Mouse (Mus musculus): ENCODE measurements around the gene Anapc11. TPM values are rescaled to one million over a fixed set of nuclear protein-coding genes. Genes with fewer than 3 reads are reported as not detected.
A peak's percentile ranks its signal among the peaks of the same experiment; 100 is the strongest.
"Not testable (repeated sequence)": the region's sequence is repeated elsewhere in the genome, so short reads cannot be mapped to it uniquely, and the experiment has no call there.

Gene Anapc11
- polyA plus RNA-seq, 1 experiment from 2014 or later: 244 TPM

- H3K4me2 ChIP-seq (ENCODE audit: low read length); H3K27ac ChIP-seq (ENCODE audit: low read depth); H3K9ac ChIP-seq (ENCODE audit: low read length); H3K4me3 ChIP-seq (ENCODE audit: low read depth, low read length); ATAC-seq (replicated peaks; ENCODE audit: low FRiP score, low TSS enrichment, low read depth); H3K9me3 ChIP-seq (ENCODE audit: control insufficient read depth, low read length); H3K27me3 ChIP-seq (replicated peaks; ENCODE audit: control insufficient read depth, insufficient read depth, low read length); DNase-seq (ENCODE audit: low spot score): not testable (repeated sequence)
- Histone ChIP-seq H3K36me3 (ENCODE audit: control insufficient read depth, insufficient read depth, low read length) (peaks cover 57% of the 10 kb centered on the region), H3K4me1 (replicated peaks; ENCODE audit: control insufficient read depth, insufficient read depth, low read length) (peaks cover 19% of the 10 kb centered on the region)
- 90% methylated on average over 2 of the region's 2 CpGs for WGBS
Observed at GRCm38 (mm10) chr11:120582982-120583293, 15.3 kb upstream of the Anapc11 start.

- Histone ChIP-seq H3K9ac (ENCODE audit: low read length) (no peak overlapping the region), H3K9me3 (ENCODE audit: control insufficient read depth, low read length) (peaks cover 4% of the 10 kb centered on the region; the same call in 1 of the 2 replicates), H3K4me1 (replicated peaks; ENCODE audit: control insufficient read depth, insufficient read depth, low read length) (peaks cover 19% of the 10 kb centered on the region), H3K4me2 (ENCODE audit: low read length) (no peak overlapping the region), H3K36me3 (ENCODE audit: control insufficient read depth, insufficient read depth, low read length) (peaks cover 55% of the 10 kb centered on the region), H3K27me3 (replicated peaks; ENCODE audit: control insufficient read depth, insufficient read depth, low read length) (no peaks in the 10 kb centered on the region), H3K4me3 (ENCODE audit: low read depth, low read length) (no peak overlapping the region), H3K27ac (ENCODE audit: low read depth) (no peak overlapping the region)
- DNase-seq (ENCODE audit: low spot score) (no peak), ATAC-seq (replicated peaks; ENCODE audit: low FRiP score, low TSS enrichment, low read depth) (no peak)
- 97% methylated on average over 1 of the region's 1 CpGs for WGBS
Observed at GRCm38 (mm10) chr11:120583937-120584336, 14.3 kb upstream of the Anapc11 start.

- WGBS: 91% methylated on average over 6 of the region's 6 CpGs
- H3K9me3 ChIP-seq (ENCODE audit: control insufficient read depth, low read length): peaks cover 4% of the 10 kb centered on the region; the same call in 1 of the 2 replicates
- peaks cover 88% of the 10 kb centered on the region for H3K36me3 ChIP-seq (ENCODE audit: control insufficient read depth, insufficient read depth, low read length)
- ATAC-seq (replicated peaks; ENCODE audit: low FRiP score, low TSS enrichment, low read depth): no peak
- H3K27me3 ChIP-seq (replicated peaks; ENCODE audit: control insufficient read depth, insufficient read depth, low read length): no peaks in the 10 kb centered on the region
- no peaks in the 10 kb centered on the region for H3K4me1 ChIP-seq (replicated peaks; ENCODE audit: control insufficient read depth, insufficient read depth, low read length)
- H3K27ac ChIP-seq (ENCODE audit: low read depth): no peak overlapping the region
- H3K4me2 ChIP-seq (ENCODE audit: low read length): no peak overlapping the region
- H3K4me3 ChIP-seq (ENCODE audit: low read depth, low read length): no peak overlapping the region
- DNase-seq (ENCODE audit: low spot score): no peak
- no peak overlapping the region for H3K9ac ChIP-seq (ENCODE audit: low read length)
Observed at GRCm38 (mm10) chr11:120588531-120588930, 9.7 kb upstream of the Anapc11 start.

GRCm38 (mm10) chr11:120597240-120598235, 683 bp upstream of the Anapc11 start:
- peaks cover 20% of the 10 kb centered on the region for H3K4me1 ChIP-seq (replicated peaks; ENCODE audit: control insufficient read depth, insufficient read depth, low read length)
- 5% methylated on average over 74 of the region's 99 CpGs for WGBS
- H3K9me3 ChIP-seq (ENCODE audit: control insufficient read depth, low read length): no peaks in the 10 kb centered on the region
- H3K9ac ChIP-seq (ENCODE audit: low read length): peak overlapping the region; percentile 96
- H3K27me3 ChIP-seq (replicated peaks; ENCODE audit: control insufficient read depth, insufficient read depth, low read length): no peaks in the 10 kb centered on the region
- peak overlapping the region; percentile 88 for H3K4me2 ChIP-seq (ENCODE audit: low read length)
- DNase-seq (ENCODE audit: low spot score): peak; percentile 72
- H3K36me3 ChIP-seq (ENCODE audit: control insufficient read depth, insufficient read depth, low read length): peaks cover 65% of the 10 kb centered on the region
- peak overlapping the region; percentile 98 for H3K4me3 ChIP-seq (ENCODE audit: low read depth, low read length)
- peak; percentile 38; the same call in 1 of the 2 replicates for ATAC-seq (replicated peaks; ENCODE audit: low FRiP score, low TSS enrichment, low read depth)
- peak overlapping the region; percentile 81 for H3K27ac ChIP-seq (ENCODE audit: low read depth)

- H3K9ac ChIP-seq (ENCODE audit: low read length): peak overlapping the region; percentile 63
- H3K36me3 ChIP-seq (ENCODE audit: control insufficient read depth, insufficient read depth, low read length): peaks cover 64% of the 10 kb centered on the region
- H3K4me2 ChIP-seq (ENCODE audit: low read length): peak overlapping the region; percentile 88
- 46% methylated on average over 17 of the region's 17 CpGs for WGBS
- H3K27me3 ChIP-seq (replicated peaks; ENCODE audit: control insufficient read depth, insufficient read depth, low read length): no peaks in the 10 kb centered on the region
- peak overlapping the region; percentile 81 for H3K27ac ChIP-seq (ENCODE audit: low read depth)
- DNase-seq (ENCODE audit: low spot score) (peak; percentile 63), ATAC-seq (replicated peaks; ENCODE audit: low FRiP score, low TSS enrichment, low read depth) (no peak)
- H3K9me3 ChIP-seq (ENCODE audit: control insufficient read depth, low read length): no peaks in the 10 kb centered on the region
- peaks cover 20% of the 10 kb centered on the region for H3K4me1 ChIP-seq (replicated peaks; ENCODE audit: control insufficient read depth, insufficient read depth, low read length)
- H3K4me3 ChIP-seq (ENCODE audit: low read depth, low read length): peak overlapping the region; percentile 98
Observed at GRCm38 (mm10) chr11:120598990-120599549, 849 bp downstream of the Anapc11 start.

- WGBS: 92% methylated on average over 3 of the region's 3 CpGs
- H3K27ac ChIP-seq (ENCODE audit: low read depth): no peak overlapping the region
- H3K27me3 ChIP-seq (replicated peaks; ENCODE audit: control insufficient read depth, insufficient read depth, low read length): no peaks in the 10 kb centered on the region
- ATAC-seq (replicated peaks; ENCODE audit: low FRiP score, low TSS enrichment, low read depth) (no peak), DNase-seq (ENCODE audit: low spot score) (no peak)
- no peak overlapping the region for H3K9ac ChIP-seq (ENCODE audit: low read length)
- H3K4me2 ChIP-seq (ENCODE audit: low read length): no peak overlapping the region
- H3K9me3 ChIP-seq (ENCODE audit: control insufficient read depth, low read length): no peaks in the 10 kb centered on the region
- no peak overlapping the region for H3K4me3 ChIP-seq (ENCODE audit: low read depth, low read length)
- peaks cover 20% of the 10 kb centered on the region for H3K4me1 ChIP-seq (replicated peaks; ENCODE audit: control insufficient read depth, insufficient read depth, low read length)
- H3K36me3 ChIP-seq (ENCODE audit: control insufficient read depth, insufficient read depth, low read length): peaks cover 66% of the 10 kb centered on the region
Observed at GRCm38 (mm10) chr11:120600716-120601115, 2.5 kb downstream of the Anapc11 start.

GRCm38 (mm10) chr11:120603545-120603944, 5.3 kb downstream of the Anapc11 start:
- Histone ChIP-seq H3K9ac (ENCODE audit: low read length) (no peak overlapping the region), H3K4me2 (ENCODE audit: low read length) (no peak overlapping the region), H3K4me3 (ENCODE audit: low read depth, low read length) (no peak overlapping the region), H3K4me1 (replicated peaks; ENCODE audit: control insufficient read depth, insufficient read depth, low read length) (peaks cover 19% of the 10 kb centered on the region), H3K27ac (ENCODE audit: low read depth) (no peak overlapping the region), H3K36me3 (ENCODE audit: control insufficient read depth, insufficient read depth, low read length) (peaks cover 58% of the 10 kb centered on the region), H3K9me3 (ENCODE audit: control insufficient read depth, low read length) (no peaks in the 10 kb centered on the region), H3K27me3 (replicated peaks; ENCODE audit: control insufficient read depth, insufficient read depth, low read length) (no peaks in the 10 kb centered on the region)
- no peak for DNase-seq (ENCODE audit: low spot score)
- WGBS: 66% methylated on average over 2 of the region's 2 CpGs
- no peak for ATAC-seq (replicated peaks; ENCODE audit: low FRiP score, low TSS enrichment, low read depth)

GRCm38 (mm10) chr11:120605667-120606066, 7.4 kb downstream of the Anapc11 start:
- DNase-seq (ENCODE audit: low spot score): no peak

More at GRCm38 (mm10) chr11:120605667-120606066, 7.4 kb downstream of the Anapc11 start:
- Histone ChIP-seq H3K36me3 (ENCODE audit: control insufficient read depth, insufficient read depth, low read length) (peaks cover 56% of the 10 kb centered on the region), H3K9ac (ENCODE audit: low read length) (no peak overlapping the region), H3K27me3 (replicated peaks; ENCODE audit: control insufficient read depth, insufficient read depth, low read length) (no peaks in the 10 kb centered on the region), H3K27ac (ENCODE audit: low read depth) (no peak overlapping the region), H3K4me1 (replicated peaks; ENCODE audit: control insufficient read depth, insufficient read depth, low read length) (peaks cover 18% of the 10 kb centered on the region), H3K4me3 (ENCODE audit: low read depth, low read length) (no peak overlapping the region), H3K9me3 (ENCODE audit: control insufficient read depth, low read length) (no peaks in the 10 kb centered on the region), H3K4me2 (ENCODE audit: low read length) (no peak overlapping the region)
- ATAC-seq (replicated peaks; ENCODE audit: low FRiP score, low TSS enrichment, low read depth): no peak
- 92% methylated on average over 7 of the region's 7 CpGs for WGBS

Data from intestine, embryonic 14.5 days (tissue).